Comparison of ENCODE assay signal across 11 mouse cellular contexts in the genomic region with DNA sequence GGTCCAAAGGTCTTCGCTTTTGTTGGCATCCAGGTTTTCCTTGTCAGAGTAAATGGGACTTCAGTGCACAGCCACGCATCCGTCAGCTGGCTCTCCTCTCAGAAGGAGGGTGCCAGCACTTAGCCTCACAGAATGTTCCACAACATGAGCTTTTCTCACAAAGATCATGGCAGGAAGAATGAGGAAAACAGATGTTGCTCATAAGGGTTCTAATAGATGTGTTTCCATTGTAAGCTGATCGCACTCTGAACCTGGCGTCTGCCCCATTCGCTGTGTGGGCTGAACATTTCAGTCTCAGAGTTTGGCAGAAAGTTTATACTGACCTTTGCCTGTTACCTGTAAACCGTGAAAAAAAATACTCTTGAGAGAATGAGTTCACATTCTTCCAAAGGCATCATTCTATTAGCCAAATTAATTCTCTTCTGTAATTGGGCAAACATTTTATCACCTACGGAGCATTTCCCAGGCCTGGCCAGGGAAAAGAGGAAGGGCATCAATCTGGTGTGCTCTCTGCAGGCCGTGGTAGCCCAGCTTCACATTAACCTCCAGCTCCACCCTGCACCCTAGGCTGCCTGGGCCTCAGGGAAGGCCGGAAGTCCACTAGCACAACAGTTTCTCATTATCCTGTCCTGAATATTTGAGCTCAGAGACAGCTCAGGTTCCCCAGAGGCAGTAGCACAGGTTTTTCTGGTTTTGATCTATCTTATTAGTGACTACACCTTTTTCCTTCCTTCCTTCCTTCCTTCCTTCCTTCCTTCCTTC. TPM values are rescaled to one million over a fixed set of nuclear protein-coding genes. Genes with fewer than 3 reads are reported as not detected.
DNase-seq lines count a peak whose midpoint lies in the region; ATAC-seq and TF ChIP-seq lines count a peak whose summit lies in the region.
"Had no signal": no experiment of that assay in that cellular context is flagged by ENCODE, and none has a peak within 500 bp of the region (broad histone marks: within the 10 kb centered on the region; RNA-seq: fewer than 3 reads in every experiment).

No protein-coding gene starts in this region.

- TF ChIP-seq CTCF in embryonic fibroblast, embryonic 13.5 days (IDR thresholded peaks at IDR 0.05; ENCODE audit: borderline replicate concordance, insufficient read depth, low read length) = no peak

- H3K4me3 ChIP-seq in embryonic fibroblast, embryonic 13.5 days (ENCODE audit: insufficient read depth, low read length) = no peak overlapping the region
- no peak overlapping the region for H3K4me3 ChIP-seq in kidney, embryonic 16.5 days (ENCODE audit: low read length)
- no peak overlapping the region for H3K4me3 ChIP-seq in midbrain, embryonic 10.5 days
- H3K4me3 ChIP-seq: layer of hippocampus, adult 2 months; myocyte had no signal

- no peaks in the 10 kb centered on the region for H3K27me3 ChIP-seq in kidney, embryonic 16.5 days (ENCODE audit: insufficient read depth, low read length)
- no peaks in the 10 kb centered on the region for H3K27me3 ChIP-seq in midbrain, embryonic 10.5 days (ENCODE audit: low read depth, poor library complexity, severe bottlenecking)

- no peaks in the 10 kb centered on the region for H3K9me3 ChIP-seq in kidney, embryonic 16.5 days (ENCODE audit: low read length)
- no peaks in the 10 kb centered on the region for H3K9me3 ChIP-seq in midbrain, embryonic 10.5 days (replicated peaks)

- no peak overlapping the region for H3K4me2 ChIP-seq in kidney, embryonic 16.5 days (replicated peaks; ENCODE audit: low read depth, low read length)

- no peak for TF ChIP-seq POLR2A in embryonic fibroblast, embryonic 13.5 days (IDR thresholded peaks at IDR 0.05; ENCODE audit: low read depth, low read length)

- ATAC-seq in kidney, embryonic 16.5 days (ENCODE audit: low FRiP score, low TSS enrichment) = peak; percentile 75
- no peak for ATAC-seq in CD4-positive, CD25-positive, alpha-beta regulatory T cell, adult 4 months

- WGBS in kidney, embryonic 16.5 days = 42% methylated on average over 10 of the region's 10 CpGs
- 84% methylated on average over 10 of the region's 10 CpGs for WGBS in midbrain, embryonic 10.5 days

- peak; percentile 16 for DNase-seq in urinary bladder, postnatal 14 days (ENCODE audit: low spot score)
- DNase-seq in urinary bladder, adult 18-20 months (ENCODE audit: low spot score in 2 of 2) = no peak
- DNase-seq in midbrain, embryonic 10.5 days (ENCODE audit: low spot score) = no peak
- no peak for DNase-seq in urinary bladder, postnatal 10 days (ENCODE audit: low spot score)
- DNase-seq: cerebellum, adult 8-10 months; liver had no signal

- peak overlapping the region; percentile 6; the same call in 1 of the 2 replicates for H3K27ac ChIP-seq in embryonic fibroblast, embryonic 13.5 days (ENCODE audit: insufficient read depth, low read length)
- H3K27ac ChIP-seq in kidney, embryonic 16.5 days (ENCODE audit: low read length) = peak overlapping the region; percentile 43
- H3K27ac ChIP-seq in midbrain, embryonic 10.5 days (replicated peaks) = no peak overlapping the region
- H3K27ac ChIP-seq: layer of hippocampus, adult 2 months had no signal

- H3K36me3 ChIP-seq in kidney, embryonic 16.5 days (ENCODE audit: insufficient read depth, low read length) = no peaks in the 10 kb centered on the region
- H3K36me3 ChIP-seq in midbrain, embryonic 10.5 days = no peaks in the 10 kb centered on the region

- H3K9ac ChIP-seq in kidney, embryonic 16.5 days (replicated peaks; ENCODE audit: low read length) = no peak overlapping the region

- peaks cover 12% of the 10 kb centered on the region for H3K4me1 ChIP-seq in embryonic fibroblast, embryonic 13.5 days (ENCODE audit: control insufficient read depth, insufficient read depth, low read length)
- H3K4me1 ChIP-seq in kidney, embryonic 16.5 days (ENCODE audit: insufficient read depth, low read length) = peaks cover 14% of the 10 kb centered on the region
- peaks cover 6% of the 10 kb centered on the region; the same call in 1 of the 2 replicates for H3K4me1 ChIP-seq in midbrain, embryonic 10.5 days

RNA-seq across cellular contexts. Expression of a gene that starts 39.3 kb away (rescaled TPM):
- 24.3 and 32.3 TPM in 2 replicates for polyA plus RNA-seq in embryonic fibroblast, embryonic 13.5 days (2011; ENCODE audit: insufficient read length, low read depth, missing spikeins)
- polyA plus RNA-seq in kidney, embryonic 16.5 days (2015; fragmentation: Nextera tagmentation; extraction: Ambion mirVana) = 12.0 and 15.7 TPM in 2 replicates
- 10.4 and 15.8 TPM in 2 replicates for polyA plus RNA-seq in midbrain, embryonic 10.5 days (2016; fragmentation: Nextera tagmentation; extraction: Ambion mirVana)
- polyA plus RNA-seq in CD4-positive, CD25-positive, alpha-beta regulatory T cell, adult 4 months (2017; shearing (Covaris generic)) = 10 to 100 TPM; 17.1 to 18.3 TPM
